Mouse (Mus musculus) heart, embryonic 12.5 days (tissue): ENCODE measurements around the gene Apbb2. TPM values are rescaled to one million over a fixed set of nuclear protein-coding genes. Genes with fewer than 3 reads are reported as not detected.

Experiments used
- ATAC-seq: fragments of 200-750 bp; cut with Nextera tagmentation; 2 replicates; pipeline ENCODE4 v1.8.0; 2017; ENCODE audit warnings: moderate TSS enrichment, moderate library complexity; ENCODE audit not compliant: insufficient number of reproducible peaks, low FRiP score
- H3K27ac ChIP-seq: fragments of 300-500 bp; sonication (generic); 2 replicates; pipeline ENCODE4 v1.5.1; 2016; ENCODE audit warnings: mild to moderate bottlenecking, moderate library complexity; ENCODE audit not compliant: poor library complexity, severe bottlenecking
- H3K27me3 ChIP-seq: fragments of 300-500 bp; sonication (generic); replicated peaks from 2 replicates; pipeline ENCODE4 v1.6.1; 2016; ENCODE audit warnings: mild to moderate bottlenecking, moderate library complexity
- H3K36me3 ChIP-seq: fragments of 300-500 bp; sonication (generic); 2 replicates; pipeline ENCODE4 v1.6.1; 2016; ENCODE audit warnings: mild to moderate bottlenecking, moderate library complexity
- H3K4me1 ChIP-seq: fragments of 300-500 bp; sonication (generic); replicated peaks from 2 replicates; pipeline ENCODE4 v1.6.1; 2016; ENCODE audit warnings: mild to moderate bottlenecking
- H3K4me2 ChIP-seq: fragments of 300-500 bp; sonication (generic); 2 replicates; pipeline ENCODE4 v1.6.1; 2016; ENCODE audit warnings: mild to moderate bottlenecking, moderate library complexity
- H3K4me3 ChIP-seq: fragments of 300-500 bp; sonication (generic); 2 replicates; pipeline ENCODE4 v1.5.1; 2016; ENCODE audit warnings: mild to moderate bottlenecking
- H3K9ac ChIP-seq: fragments of 300-500 bp; sonication (generic); 2 replicates; pipeline ENCODE4 v1.6.1; 2016; ENCODE audit warnings: mild to moderate bottlenecking, moderate library complexity
- H3K9me3 ChIP-seq: fragments of 300-500 bp; sonication (generic); replicated peaks from 2 replicates; pipeline ENCODE4 v1.6.1; 2016; ENCODE audit warnings: mild to moderate bottlenecking, moderate library complexity
- WGBS: fragments of 180-500 bp; shearing (Covaris S2); methylation state at CpG from one replicate; pipeline ENCODE4 v1.1.7; 2016; 5-methylcytosine and 5-hydroxymethylcytosine counted together
- polyA plus RNA-seq: library from polyadenylated mRNA; unstranded; fragments of >200 nt; fragmentation: Nextera tagmentation; extraction: Ambion mirVana; gene quantifications from 2 replicates; pipeline ENCODE4 v1.2.1, GENCODE M21; 2016

Apbb2 gene
- polyA plus RNA-seq, 1 experiment from 2014 or later = 30.7 TPM

DNA sequence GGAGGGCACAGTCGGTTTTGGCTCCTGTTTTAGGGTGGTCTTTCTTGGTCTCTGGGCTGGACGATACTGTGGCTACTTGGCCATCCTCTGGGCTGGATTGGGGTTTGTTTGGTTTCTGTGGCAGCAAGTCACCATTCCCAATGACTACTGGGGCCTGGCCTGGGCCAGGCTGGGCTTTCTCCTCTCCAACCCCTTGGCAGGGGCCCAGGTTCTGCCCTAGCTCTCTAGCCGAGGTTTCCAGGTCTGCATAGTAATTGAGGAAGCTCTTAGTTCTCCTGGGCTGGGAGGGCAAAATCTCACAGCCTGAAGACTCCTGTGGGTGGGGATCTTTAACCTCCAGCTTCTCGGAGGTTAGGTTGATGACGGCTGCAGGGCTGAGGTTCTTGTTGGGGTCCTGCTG is 167.0 kb downstream of the Apbb2 start:
- H3K4me3 ChIP-seq = no peak overlapping the region
- H3K9me3 ChIP-seq = no peaks in the 10 kb centered on the region
- peaks cover 11% of the 10 kb centered on the region for H3K4me1 ChIP-seq
- no peak overlapping the region for H3K9ac ChIP-seq
- no peaks in the 10 kb centered on the region for H3K27me3 ChIP-seq
- no peak overlapping the region for H3K27ac ChIP-seq
- ATAC-seq = no peak
- 83% methylated on average over 5 of the region's 5 CpGs for WGBS
- peaks cover 12% of the 10 kb centered on the region; the same call in 1 of the 2 replicates for H3K36me3 ChIP-seq
- H3K4me2 ChIP-seq = no peak overlapping the region

- Histone ChIP-seq H3K27me3 (no peaks in the 10 kb centered on the region), H3K4me2 (no peak overlapping the region), H3K9ac (no peak overlapping the region), H3K4me3 (no peak overlapping the region), H3K36me3 (0 out of 2 replicates have a peak, but pooled peaks cover 1% of the 10 kb centered on the region), H3K27ac (no peak overlapping the region), H3K4me1 (no peaks in the 10 kb centered on the region), H3K9me3 (no peaks in the 10 kb centered on the region)
- WGBS = 86% methylated on average over 7 of the region's 7 CpGs
- no peak for ATAC-seq
Observed at GRCm38 (mm10) chr5:66445497-66445896, 173.1 kb downstream of the Apbb2 start.

GRCm38 (mm10) chr5:66442260-66442659 is 176.3 kb downstream of the Apbb2 start:
- H3K27ac ChIP-seq = no peak overlapping the region
- H3K27me3 ChIP-seq = no peaks in the 10 kb centered on the region
- H3K4me3 ChIP-seq = no peak overlapping the region
- H3K36me3 ChIP-seq = no peaks in the 10 kb centered on the region
- no peak for ATAC-seq
- H3K9me3 ChIP-seq = no peaks in the 10 kb centered on the region
- H3K9ac ChIP-seq = no peak overlapping the region
- no peak overlapping the region for H3K4me2 ChIP-seq
- WGBS = 89% methylated on average over 7 of the region's 7 CpGs
- peaks cover 10% of the 10 kb centered on the region for H3K4me1 ChIP-seq

- Histone ChIP-seq H3K9me3 (no peaks in the 10 kb centered on the region), H3K4me1 (peaks cover 10% of the 10 kb centered on the region), H3K9ac (no peak overlapping the region), H3K36me3 (no peaks in the 10 kb centered on the region), H3K27ac (no peak overlapping the region), H3K27me3 (no peaks in the 10 kb centered on the region), H3K4me2 (no peak overlapping the region), H3K4me3 (no peak overlapping the region)
- WGBS = 77% methylated on average over 2 of the region's 2 CpGs
- ATAC-seq = no peak
Observed at GRCm38 (mm10) chr5:66436791-66437246, 181.8 kb downstream of the Apbb2 start.

DNA sequence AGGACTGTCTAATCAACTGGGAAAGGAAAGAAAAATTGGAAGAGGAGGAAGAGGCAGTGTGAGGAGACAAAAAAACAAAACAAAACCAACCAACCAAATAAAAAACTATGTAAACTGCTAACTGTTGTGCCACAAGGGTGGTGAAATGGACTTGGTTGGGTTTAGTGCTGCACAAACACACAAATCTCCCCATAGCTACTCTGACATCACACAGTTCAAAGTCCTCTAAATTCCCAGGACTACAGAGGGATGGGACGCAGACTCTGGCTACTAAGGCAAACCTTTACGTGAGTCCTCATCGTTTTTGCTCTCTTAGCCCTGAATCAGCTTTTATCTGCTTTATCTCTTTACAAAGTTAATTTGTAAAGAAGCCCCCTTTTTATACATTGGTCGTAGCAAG is 183.4 kb downstream of the Apbb2 start:
- Histone ChIP-seq H3K36me3 (no peaks in the 10 kb centered on the region), H3K27me3 (no peaks in the 10 kb centered on the region), H3K9me3 (no peaks in the 10 kb centered on the region), H3K4me3 (no peak overlapping the region), H3K4me2 (no peak overlapping the region), H3K9ac (no peak overlapping the region), H3K4me1 (peaks cover 10% of the 10 kb centered on the region), H3K27ac (no peak overlapping the region)
- WGBS = 92% methylated on average over 4 of the region's 4 CpGs
- no peak for ATAC-seq

DNA sequence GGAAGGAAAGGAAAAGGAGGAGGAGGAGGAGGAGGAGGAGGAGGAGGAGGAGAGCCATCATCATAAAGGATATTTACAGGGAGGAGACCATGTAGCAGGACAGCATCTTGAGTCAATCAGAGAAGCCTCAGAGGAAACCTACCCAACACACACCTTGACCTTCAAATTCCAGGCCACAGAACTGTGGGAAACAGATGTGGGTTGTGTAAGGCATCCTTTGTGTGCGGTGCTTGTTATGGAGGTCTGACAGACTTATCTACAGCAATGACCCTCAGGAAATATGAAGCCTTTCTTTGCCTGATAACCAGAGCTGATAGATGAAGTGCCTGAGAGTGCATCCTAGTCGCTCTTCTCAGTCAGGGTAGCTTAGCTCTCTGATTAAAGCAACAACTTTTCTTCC is 189.5 kb downstream of the Apbb2 start:
- Histone ChIP-seq H3K9ac (no peak overlapping the region), H3K9me3 (no peaks in the 10 kb centered on the region), H3K27ac (no peak overlapping the region), H3K4me3 (no peak overlapping the region), H3K4me1 (peaks cover 11% of the 10 kb centered on the region; the same call in 1 of the 2 replicates), H3K4me2 (no peak overlapping the region), H3K27me3 (no peaks in the 10 kb centered on the region), H3K36me3 (no peaks in the 10 kb centered on the region)
- WGBS = 20% methylated on average over 2 of the region's 2 CpGs
- ATAC-seq = no peak

- ATAC-seq = no peak
- no peak overlapping the region for H3K4me2 ChIP-seq
- H3K4me1 ChIP-seq = peaks cover 11% of the 10 kb centered on the region; the same call in 1 of the 2 replicates
- no peak overlapping the region for H3K4me3 ChIP-seq
- H3K36me3 ChIP-seq = no peaks in the 10 kb centered on the region
- H3K9ac ChIP-seq = no peak overlapping the region
- no peaks in the 10 kb centered on the region for H3K9me3 ChIP-seq
- no peak overlapping the region for H3K27ac ChIP-seq
- H3K27me3 ChIP-seq = no peaks in the 10 kb centered on the region
Observed at GRCm38 (mm10) chr5:66428071-66428470, 190.5 kb downstream of the Apbb2 start.

DNA sequence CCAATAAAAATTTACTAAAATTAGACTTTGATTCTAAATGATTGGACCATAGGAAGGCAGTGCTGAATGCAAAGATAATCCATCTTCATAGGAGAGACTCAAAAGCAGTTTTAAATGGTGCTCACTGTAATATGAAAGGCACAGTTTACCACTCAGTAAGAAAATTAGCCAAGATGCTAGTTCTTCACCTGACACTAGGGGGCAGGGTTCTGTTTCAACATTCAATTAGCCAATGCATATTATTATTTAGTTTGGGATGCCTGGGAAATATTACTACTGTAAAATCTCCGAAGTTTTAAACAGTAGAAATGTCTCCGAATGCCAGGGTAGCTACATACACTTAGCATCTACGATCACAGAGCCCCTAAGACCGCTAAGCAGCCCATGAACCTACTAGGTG is 194.7 kb downstream of the Apbb2 start:
- no peak for ATAC-seq
- 61% methylated on average over 4 of the region's 4 CpGs for WGBS
- H3K4me3 ChIP-seq = no peak overlapping the region
- H3K27ac ChIP-seq = no peak overlapping the region
- no peaks in the 10 kb centered on the region for H3K36me3 ChIP-seq
- peaks cover 19% of the 10 kb centered on the region for H3K4me1 ChIP-seq
- no peak overlapping the region for H3K9ac ChIP-seq
- H3K4me2 ChIP-seq = no peak overlapping the region
- H3K9me3 ChIP-seq = no peaks in the 10 kb centered on the region
- no peaks in the 10 kb centered on the region for H3K27me3 ChIP-seq

GRCm38 (mm10) chr5:66423466-66423865 is 195.1 kb downstream of the Apbb2 start:
- Histone ChIP-seq H3K27ac (no peak overlapping the region), H3K9ac (no peak overlapping the region), H3K36me3 (no peaks in the 10 kb centered on the region), H3K27me3 (no peaks in the 10 kb centered on the region), H3K4me2 (no peak overlapping the region), H3K4me1 (peaks cover 16% of the 10 kb centered on the region), H3K9me3 (no peaks in the 10 kb centered on the region), H3K4me3 (no peak overlapping the region)
- no peak for ATAC-seq
- 87% methylated on average over 4 of the region's 4 CpGs for WGBS

GRCm38 (mm10) chr5:66421954-66422353 is 196.6 kb downstream of the Apbb2 start:
- no peak overlapping the region for H3K9ac ChIP-seq

DNA sequence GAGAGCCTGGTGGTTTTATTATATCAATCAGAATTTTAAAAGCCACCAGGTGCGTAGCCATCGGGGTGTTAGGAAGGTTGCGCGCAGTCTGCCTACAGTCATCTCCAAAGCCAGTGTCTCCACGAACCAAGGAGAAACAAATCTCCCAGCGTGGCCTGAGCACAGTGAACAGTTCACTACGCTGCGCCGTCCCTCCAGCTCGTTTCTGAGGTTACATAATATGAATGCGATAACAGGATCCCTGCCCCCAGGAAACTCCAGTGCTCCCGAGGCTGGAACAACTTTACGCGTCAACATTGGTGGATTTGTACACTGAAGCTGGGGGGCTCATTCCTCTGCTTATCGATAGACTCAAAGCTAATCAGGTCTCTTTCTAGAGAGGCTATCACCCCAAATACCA is 197.4 kb downstream of the Apbb2 start:
- peaks cover 20% of the 10 kb centered on the region for H3K4me1 ChIP-seq
- no peak for ATAC-seq
- no peak overlapping the region for H3K4me3 ChIP-seq
- H3K9ac ChIP-seq = no peak overlapping the region; the same call in 1 of the 2 replicates
- H3K4me2 ChIP-seq = no peak overlapping the region; the same call in 1 of the 2 replicates
- H3K27ac ChIP-seq = no peak overlapping the region
- H3K36me3 ChIP-seq = no peaks in the 10 kb centered on the region
- WGBS = 61% methylated on average over 15 of the region's 15 CpGs
- H3K9me3 ChIP-seq = no peaks in the 10 kb centered on the region
- H3K27me3 ChIP-seq = no peaks in the 10 kb centered on the region

More at GRCm38 (mm10) chr5:66421954-66422353, 196.6 kb downstream of the Apbb2 start:
- Histone ChIP-seq H3K4me1 (peaks cover 19% of the 10 kb centered on the region), H3K36me3 (no peaks in the 10 kb centered on the region), H3K4me2 (no peak overlapping the region), H3K4me3 (no peak overlapping the region), H3K27me3 (no peaks in the 10 kb centered on the region), H3K27ac (peak overlapping the region; percentile 25; the same call in 1 of the 2 replicates), H3K9me3 (no peaks in the 10 kb centered on the region)
- 38% methylated on average over 4 of the region's 4 CpGs for WGBS
- ATAC-seq = no peak; the same call in 1 of the 2 replicates

- H3K27me3 ChIP-seq = no peaks in the 10 kb centered on the region
- H3K4me3 ChIP-seq = no peak overlapping the region
- H3K4me2 ChIP-seq = no peak overlapping the region
- no peak for ATAC-seq
- H3K9me3 ChIP-seq = no peaks in the 10 kb centered on the region
- peaks cover 20% of the 10 kb centered on the region for H3K4me1 ChIP-seq
- H3K9ac ChIP-seq = no peak overlapping the region
- no peaks in the 10 kb centered on the region for H3K36me3 ChIP-seq
- 78% methylated on average over 7 of the region's 7 CpGs for WGBS
- no peak overlapping the region for H3K27ac ChIP-seq
Observed at GRCm38 (mm10) chr5:66420011-66420410, 198.6 kb downstream of the Apbb2 start.
